Mouse (Mus musculus) telencephalon, adult 2 months (tissue): ENCODE results near the gene Gm20388.

Experiments used
- DNase-seq: peaks from one replicate; pipeline ENCODE4 v3.0.0-alpha.2; 2011; ENCODE audit warnings: low read depth, low spot score

Gene Gm20388

GRCm38 (mm10) chr8:121927316-121927715 lies 2016.7 kb downstream of the Gm20388 start:
- no peak for DNase-seq

GRCm38 (mm10) chr8:121930047-121930446 lies 2019.4 kb downstream of the Gm20388 start:
- no peak for DNase-seq

DNA sequence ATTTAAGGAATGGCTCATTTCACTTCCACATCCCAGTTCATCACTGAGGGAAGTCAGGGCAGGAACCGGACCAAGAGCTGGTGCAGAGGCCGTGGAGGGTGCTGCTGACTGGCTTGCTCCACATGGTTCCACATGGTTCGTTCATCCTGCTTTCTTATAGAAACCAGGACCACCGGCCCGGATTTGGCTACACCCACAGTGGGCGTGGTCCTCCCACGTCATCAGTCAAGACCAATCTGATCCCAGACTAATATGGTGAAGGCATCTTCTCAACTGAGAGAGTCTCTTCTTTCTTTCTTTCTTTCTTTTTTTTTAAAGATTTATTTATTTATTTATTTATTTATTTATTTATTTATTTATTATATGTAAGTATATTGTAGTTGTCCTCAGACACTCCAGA lies 2020.9 kb downstream of the Gm20388 start:
- DNase-seq = no peak

DNA sequence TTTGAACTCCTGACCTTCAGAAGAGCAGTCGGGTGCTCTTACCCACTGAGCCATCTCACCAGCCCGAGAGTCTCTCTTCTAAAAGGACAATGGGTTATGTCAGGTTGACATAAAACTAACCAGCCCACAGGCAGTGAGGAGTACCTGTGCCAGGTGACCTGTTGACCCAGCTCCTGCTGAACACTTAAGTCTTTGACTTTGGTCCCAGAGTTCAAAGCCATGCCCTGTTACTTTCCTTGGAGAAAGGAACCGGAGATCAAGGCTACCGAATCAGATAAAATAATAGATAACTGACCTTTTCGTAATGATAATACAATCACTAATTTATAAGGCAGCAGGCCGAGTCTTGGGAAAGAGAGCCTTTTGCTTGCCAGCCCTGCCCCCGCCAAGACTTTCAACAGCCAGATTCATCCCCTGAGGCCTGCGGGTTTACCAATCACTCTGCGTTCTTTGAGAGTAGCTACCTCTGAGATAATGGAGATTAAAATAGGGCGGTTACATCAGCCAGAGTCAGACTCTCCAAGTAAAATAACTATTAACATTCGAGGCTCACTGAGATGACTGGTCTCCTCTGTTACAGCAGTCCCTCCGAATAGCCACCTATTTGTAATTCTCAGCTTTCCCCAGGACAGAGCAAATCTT lies 2021.5 kb downstream of the Gm20388 start:
- DNase-seq = no peak

DNA sequence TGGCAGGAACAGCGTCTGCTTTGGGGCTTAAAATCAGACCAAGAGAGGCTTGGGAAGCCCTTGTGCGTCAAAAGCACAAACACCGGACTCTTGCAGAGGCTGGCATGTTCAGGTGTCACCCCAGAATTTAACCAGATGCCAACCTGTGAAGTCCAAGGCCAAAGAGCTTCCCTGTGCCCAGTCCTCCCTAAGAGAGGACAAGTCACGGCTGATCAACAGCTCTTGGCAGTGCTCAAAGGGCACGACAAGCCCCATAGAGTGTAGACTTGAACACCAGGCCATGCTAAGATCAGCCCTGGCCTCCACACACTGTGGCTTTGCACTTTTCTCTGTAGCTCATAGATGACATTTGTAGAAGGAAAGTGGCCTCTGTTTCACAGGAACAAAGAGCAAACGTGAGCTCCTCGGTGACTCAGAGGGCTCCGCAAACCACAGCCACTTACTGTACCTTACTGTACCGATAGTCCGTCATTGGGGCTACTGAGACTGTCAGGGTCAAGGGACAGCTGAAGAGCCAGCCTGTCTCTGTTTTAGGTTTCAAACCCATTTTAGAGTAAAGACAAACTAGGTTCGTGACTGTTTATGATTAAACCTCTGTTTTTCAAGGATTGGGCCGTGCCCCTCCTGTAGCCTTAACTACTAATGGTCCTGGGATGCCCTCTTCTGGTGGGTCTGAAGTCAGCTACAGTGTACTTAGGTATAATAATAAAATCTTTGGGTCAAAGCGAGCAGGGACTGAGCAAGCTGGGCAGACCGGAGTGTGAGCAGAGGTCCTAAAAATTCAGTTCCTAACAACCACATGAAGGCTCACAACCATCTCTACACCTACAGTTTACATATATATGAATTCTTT lies 2022.3 kb downstream of the Gm20388 start:
- no peak for DNase-seq

DNA sequence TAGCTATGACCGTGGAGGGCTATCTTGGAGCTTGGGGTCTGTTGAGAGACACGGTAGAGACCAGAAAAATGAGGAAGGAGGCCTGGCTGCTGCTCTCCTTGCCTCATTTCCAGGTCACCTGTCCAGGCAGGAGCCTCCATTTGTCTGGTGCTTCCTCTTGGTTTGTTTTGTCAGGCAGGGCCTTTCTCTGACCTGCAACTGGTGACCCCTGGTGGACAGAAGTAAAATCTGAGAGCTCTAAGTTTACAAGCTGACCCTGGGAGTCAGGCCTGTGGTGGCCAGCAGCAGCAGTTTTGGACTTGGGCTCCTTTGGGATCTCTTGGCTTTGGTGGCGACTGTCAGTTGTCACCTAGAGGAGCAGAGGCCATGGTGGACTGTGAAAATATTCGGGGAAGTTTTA lies 2023.9 kb downstream of the Gm20388 start:
- no peak for DNase-seq

DNA sequence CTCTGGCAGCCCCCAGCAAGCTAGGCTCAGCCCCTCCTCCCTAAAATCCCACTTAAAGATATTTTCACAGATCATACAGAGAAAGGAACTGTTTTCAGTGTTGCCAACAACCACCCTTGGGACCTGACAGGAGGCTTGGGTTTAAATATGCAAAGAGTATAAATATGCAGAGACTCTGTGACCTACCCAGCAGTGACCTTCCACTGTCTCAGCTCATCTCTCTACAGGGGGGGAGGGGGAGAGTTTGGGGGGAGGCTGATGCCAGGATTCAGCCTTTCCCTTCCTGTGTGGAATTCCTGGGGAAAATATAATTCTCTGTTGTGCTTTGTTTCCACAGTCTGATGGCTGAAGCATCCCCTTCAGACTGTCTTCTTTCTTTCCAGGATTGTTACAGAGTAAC lies 2024.3 kb downstream of the Gm20388 start:
- no peak for DNase-seq

DNA sequence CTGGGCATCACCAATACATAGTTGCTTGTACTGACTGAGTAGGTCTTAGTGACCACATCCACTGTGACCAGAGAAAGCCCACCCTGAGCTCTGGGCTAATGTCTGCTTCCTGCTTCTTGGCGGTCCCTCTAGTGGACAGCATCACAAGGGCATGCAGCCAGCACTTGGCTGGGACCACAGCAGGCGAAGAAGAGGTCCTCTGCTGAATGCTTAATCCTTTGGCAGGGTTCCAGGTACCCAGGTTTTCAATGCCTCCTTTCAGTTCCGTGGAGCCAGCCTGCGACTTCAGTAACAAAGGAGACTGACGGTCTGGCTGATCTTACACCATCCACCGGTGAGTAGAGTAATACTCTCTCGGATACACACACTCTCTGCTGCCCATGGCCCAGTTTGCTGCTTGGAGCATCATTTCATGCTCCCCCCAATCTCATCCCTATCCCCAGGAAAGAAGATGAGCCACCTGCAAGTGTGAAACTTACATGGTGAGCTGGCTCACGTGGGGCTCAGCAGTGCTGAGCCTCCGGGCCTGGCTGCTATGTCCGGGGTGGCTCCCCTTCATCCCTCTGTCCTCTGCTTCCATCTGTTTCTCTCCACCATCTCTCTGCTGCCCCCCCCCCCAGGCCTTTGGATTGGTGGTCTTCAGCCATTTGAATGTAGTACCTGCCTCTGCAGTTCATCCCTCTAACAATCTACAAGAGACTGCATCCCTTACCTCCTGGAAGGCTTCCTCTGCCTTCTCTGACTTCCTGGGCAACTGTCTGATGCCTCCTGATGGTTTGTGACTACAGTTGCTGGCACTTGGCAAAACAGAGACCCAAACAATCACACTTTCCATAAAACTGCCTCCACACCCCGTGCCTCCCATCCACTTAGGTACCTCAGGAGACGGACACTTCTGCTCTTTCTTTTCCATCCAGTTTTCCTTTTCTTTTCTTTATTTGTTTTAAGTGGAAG lies 2025.0 kb downstream of the Gm20388 start:
- DNase-seq = no peak

DNA sequence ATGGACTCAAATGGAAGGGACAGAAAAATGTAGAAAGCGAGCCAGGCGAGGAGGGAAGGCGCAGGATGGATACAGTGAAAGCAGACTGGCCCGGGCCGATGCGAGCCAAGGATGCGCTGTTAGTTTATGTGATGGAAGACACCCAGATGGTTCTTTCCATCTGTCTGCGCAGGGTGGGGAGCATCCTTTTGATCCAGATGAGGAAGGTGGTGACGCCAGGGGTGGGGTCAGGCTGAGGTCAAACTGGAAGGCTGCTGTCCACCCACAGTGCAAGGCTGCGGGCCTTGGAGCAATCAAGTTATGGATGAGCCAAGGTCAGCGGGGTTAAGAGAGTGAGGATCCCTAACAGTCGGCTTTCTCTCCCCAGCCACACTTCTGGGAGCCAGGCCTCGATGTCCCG lies 2025.8 kb downstream of the Gm20388 start:
- no peak for DNase-seq

GRCm38 (mm10) chr8:121938732-121939131 lies 2028.1 kb downstream of the Gm20388 start:
- DNase-seq = no peak

DNA sequence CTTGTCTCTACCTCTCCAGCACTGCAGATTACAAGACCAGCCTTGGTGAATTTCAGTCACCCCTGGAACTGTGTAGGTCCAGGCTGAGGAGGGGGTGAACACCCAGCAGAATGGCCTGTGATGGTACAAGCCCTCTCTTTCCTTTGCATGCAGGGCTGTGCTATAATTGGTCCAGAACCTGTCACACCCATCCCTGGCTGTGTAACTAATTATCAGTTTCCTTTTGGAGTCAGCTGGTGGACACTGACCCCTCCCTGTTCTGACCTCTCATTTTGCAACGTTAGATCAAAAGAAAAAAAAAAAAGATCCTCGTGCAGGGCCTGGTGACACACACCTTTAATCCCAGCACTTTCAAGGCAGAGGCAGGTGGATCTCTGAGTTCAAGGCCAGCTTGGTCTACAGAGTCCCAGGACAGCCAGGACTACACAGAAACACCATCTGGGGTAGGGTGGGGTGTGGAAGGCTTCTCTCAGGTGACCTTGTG lies 2032.5 kb downstream of the Gm20388 start:
- DNase-seq = no peak

DNA sequence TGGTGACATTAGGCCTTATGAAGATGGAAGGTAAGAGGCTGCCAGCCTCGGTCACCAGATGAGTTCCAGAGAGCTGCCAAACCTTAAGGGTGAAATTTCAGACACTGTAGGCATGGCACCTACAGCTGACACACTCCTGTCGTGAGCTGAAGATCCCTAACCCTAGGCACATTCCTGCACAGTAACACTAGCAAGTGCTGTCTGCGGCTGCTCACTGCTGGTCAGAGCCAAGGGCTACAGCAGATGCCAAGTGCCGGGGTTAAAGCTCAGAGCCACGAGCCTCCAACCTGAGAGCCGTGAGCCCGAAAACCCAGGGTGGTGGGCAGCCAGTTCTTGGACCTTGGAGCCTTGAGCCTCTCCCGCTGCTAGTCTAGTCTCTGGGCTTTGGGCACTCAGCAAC lies 2033.1 kb downstream of the Gm20388 start:
- no peak for DNase-seq

- DNase-seq = no peak
Measured at GRCm38 (mm10) chr8:121944831-121945230, 2034.2 kb downstream of the Gm20388 start, which contains the start of gene Car5a. Gene Car5a, minus strand, starts transcription at chr8:121944904.

DNA sequence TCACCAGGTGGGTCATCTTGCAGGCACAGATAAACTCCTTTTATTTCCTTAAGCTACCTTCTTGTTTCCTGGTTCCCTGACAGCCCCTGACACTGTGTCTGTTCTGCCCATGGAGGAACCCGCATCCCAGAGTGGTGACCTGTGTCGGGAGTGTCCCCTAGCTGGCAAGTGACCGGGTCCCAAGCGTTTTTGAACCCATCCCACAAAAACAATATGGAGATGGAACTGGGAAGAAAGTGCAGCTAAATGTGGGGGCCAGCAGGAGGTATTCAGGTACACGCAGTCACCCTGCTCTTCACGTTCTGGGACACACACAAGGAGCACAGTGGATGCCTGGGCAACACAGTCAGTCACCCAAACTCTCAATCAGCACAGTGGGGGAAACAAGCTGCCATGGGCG lies 2035.7 kb downstream of the Gm20388 start:
- DNase-seq = no peak

- no peak for DNase-seq
Measured at GRCm38 (mm10) chr8:121947047-121947752, 2036.6 kb downstream of the Gm20388 start.

- no peak for DNase-seq
Measured at GRCm38 (mm10) chr8:121947753-121948141, 2037.1 kb downstream of the Gm20388 start.

- DNase-seq = no peak
Measured at GRCm38 (mm10) chr8:121948321-121949145, 2037.9 kb downstream of the Gm20388 start.

DNA sequence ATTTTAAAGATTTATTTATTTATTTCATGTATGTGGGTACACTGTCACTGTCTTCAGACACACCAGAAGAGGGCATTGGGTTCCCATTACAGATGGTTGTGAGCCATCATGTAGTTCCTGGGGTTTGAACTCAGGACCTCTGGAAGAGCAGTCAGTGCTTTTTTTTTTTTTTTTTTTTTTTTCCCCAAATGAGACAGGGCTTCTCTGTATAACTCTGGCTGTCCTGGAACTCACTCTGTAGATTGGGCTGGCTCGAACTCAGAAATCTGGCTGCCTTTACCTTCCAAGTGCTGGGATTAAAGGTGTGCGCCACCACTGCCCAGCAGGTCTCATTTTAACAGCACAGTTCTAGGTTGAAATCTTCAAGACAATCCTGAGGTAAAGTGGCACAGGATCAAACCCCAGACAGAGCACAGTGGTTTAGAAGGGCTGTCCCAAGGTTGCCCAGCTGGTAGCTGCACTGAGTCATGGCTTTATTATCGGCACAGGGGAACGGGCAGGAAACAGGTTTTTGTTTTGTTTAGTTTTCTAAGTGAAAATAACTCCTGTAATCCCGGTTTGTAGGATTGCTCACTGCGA lies 2038.7 kb downstream of the Gm20388 start, which contains the start of gene Banp:
Banp (plus strand) TSS at position 529 of the 579 bp plus-strand sequence.
- DNase-seq = no peak

- DNase-seq = peak; percentile 99
Measured at GRCm38 (mm10) chr8:121949941-121950748, 2039.5 kb downstream of the Gm20388 start.
